Mouse (Mus musculus) embryo, embryonic 11 days (tissue): ENCODE results near the gene Olfr1297.

Experiments
- DNase-seq: peaks from one replicate; pipeline ENCODE4 v3.0.0-alpha.2; 2015

Olfr1297 gene

DNA sequence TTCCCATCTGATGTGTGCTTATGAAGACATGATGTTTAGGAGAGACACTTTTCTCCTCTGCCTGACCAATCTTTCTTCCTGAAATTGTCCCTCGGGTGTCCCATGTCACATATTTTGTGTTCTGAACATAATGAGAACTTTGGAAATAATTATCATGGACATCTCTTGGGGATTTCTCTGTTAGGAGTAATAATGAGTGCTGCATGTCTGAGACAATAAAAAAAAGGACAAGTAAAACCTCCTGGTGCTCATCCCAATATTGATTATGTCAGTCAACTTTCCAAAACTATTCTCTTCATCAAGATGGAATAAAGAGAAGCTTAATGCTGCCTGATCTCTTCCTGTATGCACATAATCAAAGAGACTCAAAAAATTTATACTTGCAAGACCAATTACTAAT is at the start of gene Olfr1297:
Olfr1297 (minus strand) TSS at position 101 of the 400 bp plus-strand sequence.
- DNase-seq = no peak

DNA sequence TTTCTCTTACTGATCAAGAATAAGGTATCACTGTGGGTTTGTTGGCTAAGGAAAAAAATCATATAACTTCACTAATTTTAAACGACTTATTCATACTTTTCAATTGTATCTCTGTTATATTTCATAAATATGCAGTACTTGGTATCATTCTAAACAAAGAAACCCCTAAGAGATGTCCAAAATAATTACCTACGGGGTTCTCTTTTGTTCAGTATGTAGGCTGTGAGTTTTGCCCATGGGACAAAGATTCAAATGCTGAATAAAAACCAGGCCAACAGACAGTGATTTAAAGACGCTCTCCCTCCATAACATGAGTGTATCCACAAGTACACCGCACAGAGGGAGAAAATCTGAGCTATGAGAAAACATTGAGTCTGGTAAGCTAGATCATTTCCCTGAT is 34.8 kb upstream of the Olfr1297 start, which contains the start of gene Olfr1299:
Olfr1299 (plus strand) TSS at position 301 of the 400 bp plus-strand sequence.
- no peak for DNase-seq

DNA sequence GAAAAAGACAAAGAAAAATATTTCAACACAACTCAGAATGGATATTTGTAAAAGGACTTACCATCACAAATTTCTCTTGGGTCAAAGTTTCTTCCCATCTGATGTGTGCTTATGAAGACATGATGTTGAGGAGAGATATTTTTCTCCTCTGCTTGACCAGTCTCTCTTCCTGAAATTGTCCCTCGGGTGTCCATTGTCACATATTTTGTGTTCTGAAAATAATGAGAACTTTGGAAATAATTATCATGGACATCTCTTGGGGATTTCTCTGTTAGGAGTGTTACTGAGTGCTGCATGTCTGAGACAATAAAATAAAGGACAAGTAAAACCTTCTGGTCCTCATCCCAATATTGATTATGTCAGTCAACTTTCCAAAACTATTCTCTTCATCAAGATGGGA is 22.8 kb upstream of the Olfr1297 start, which contains the start of gene Olfr1298:
Olfr1298 (minus strand) TSS at position 101 of the 400 bp plus-strand sequence.
- no peak for DNase-seq

- DNase-seq = no peak
Observed at GRCm38 (mm10) chr2:111569581-111569980, 56.7 kb downstream of the Olfr1297 start, which contains the start of gene Olfr1295. Gene Olfr1295 (minus strand): TSS chr2:111569681.
